Mouse (Mus musculus) cerebellum, postnatal 25 days (tissue): Measurements from ENCODE around the gene Cacna2d3.

Experiments
- DNase-seq, 2 experiments: peaks; one replicate each; pipeline ENCODE4 v3.0.0; 2021; ENCODE audit warnings: mixed read lengths in 2 of 2

Cacna2d3 gene

GRCm38 (mm10) chr14:28907659-28908058 lies 814.0 kb downstream of the Cacna2d3 start:
- DNase-seq: no peak

- no peak for DNase-seq
Measured at GRCm38 (mm10) chr14:28892530-28892929, 829.1 kb downstream of the Cacna2d3 start.

- DNase-seq: no peak
Measured at GRCm38 (mm10) chr14:28887373-28887772, 834.3 kb downstream of the Cacna2d3 start.

GRCm38 (mm10) chr14:28886661-28887060 lies 835.0 kb downstream of the Cacna2d3 start:
- peak; percentile 27 to 33 for DNase-seq

- DNase-seq: no peak
Measured at GRCm38 (mm10) chr14:28870983-28871382, 850.7 kb downstream of the Cacna2d3 start.

DNA sequence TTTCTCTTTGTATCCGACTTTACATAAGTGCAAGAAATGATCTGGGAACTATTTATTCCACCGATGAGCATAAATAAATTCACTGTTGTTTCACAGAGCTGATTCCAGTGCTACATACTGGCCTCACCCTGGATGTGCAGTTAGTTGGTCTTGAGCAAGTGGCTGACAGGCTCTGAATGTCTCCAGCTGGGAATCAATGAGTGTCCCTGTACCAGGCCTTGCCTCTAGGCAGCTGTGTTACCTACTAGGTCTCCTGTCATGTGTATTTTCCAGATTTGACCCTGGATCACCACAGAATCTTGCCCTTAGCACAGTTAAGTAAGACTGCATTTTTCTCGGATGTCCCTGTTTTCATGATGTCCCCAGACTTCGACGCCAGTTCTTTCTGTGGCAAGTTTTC lies 851.3 kb downstream of the Cacna2d3 start:
- DNase-seq: no peak

- DNase-seq: no peak
Measured at GRCm38 (mm10) chr14:28864925-28865324, 856.7 kb downstream of the Cacna2d3 start.

DNA sequence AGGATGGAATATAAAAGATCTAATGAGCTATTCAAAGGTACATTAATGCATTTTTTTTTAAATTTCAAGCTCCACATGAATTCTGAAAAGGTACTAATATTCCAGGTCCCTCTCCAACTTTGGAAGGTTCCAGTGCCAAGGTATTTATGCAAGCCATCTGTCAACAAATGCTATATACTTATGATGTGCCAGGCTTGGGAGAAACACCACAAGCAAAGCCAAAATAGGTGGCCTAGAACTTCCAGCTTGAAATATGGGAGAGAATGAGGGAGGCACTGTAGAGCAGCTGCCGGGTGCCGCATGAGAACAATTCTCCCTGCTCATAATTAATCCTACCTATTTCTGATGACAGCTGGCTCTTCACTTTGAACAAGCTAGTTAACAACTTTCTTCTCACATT lies 860.5 kb downstream of the Cacna2d3 start:
- DNase-seq: peak; percentile 38 to 55
